Mouse (Mus musculus) testis, postnatal 14 days (tissue): ENCODE results near the gene D7Ertd443e.

Experiments
- DNase-seq: peaks from one replicate; pipeline ENCODE4 v3.0.0; 2021; ENCODE audit warnings: low spot score

The D7Ertd443e gene

DNA sequence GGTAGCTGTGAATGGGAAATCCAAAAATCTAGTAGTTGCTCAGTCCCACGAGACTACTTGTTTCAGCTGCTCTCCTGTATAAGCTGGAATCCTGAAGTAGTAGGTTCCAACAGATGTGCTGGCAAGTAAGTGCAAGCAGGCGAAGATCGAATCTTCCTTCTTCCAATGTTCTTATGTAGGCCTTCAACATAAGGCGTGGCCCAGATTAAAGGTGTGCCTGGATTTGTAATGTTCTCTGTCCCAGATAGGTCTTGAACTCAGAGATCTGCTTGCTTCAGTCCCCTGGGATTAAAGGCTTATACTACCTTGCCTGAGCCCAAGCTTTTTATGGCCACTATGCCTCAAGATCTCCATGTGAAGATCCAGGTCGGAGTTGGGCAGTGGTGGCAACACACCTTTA is at the start of gene D7Ertd443e:
TSS of gene D7Ertd443e (minus strand) at position 101 of the 400 bp plus-strand sequence.
- DNase-seq = no peak

DNA sequence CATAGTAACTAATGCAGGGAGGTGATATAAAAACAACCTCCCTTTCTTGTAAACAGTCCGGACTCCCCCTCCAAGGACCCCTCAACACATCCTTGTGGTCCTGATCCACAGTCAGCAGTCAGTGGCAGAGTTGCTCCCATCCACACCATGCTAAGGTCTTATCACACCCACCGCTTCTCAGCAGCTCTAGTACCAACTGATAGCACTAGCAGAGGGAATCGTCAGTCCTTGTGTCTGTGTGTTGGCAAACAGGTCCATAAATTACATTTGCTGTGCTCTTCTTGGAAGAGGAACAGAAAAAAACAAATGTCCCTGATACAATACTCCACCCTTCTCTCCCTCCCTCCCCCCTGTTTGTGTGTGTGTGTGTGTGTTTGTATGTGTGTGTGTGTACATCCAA is 46.2 kb upstream of the D7Ertd443e start:
- no peak for DNase-seq

DNA sequence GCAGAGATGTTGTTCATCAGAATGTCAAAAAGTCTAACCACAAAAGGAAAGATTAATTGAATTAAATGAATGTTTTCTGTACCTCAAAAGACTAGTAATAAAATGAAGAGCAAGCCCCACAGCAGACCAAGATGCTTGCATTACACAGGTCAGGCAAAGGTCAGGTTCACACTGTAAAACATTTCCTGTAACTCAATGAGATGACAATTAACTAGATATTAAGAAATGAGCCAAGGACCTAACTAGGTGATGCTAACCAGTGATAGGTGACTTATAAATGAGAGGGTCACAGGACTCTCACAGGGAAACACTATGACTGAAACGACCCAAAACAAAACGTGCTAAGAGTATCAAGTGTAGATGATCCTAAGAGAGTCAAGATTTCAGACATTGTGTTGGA is 43.2 kb upstream of the D7Ertd443e start:
- DNase-seq = no peak

DNA sequence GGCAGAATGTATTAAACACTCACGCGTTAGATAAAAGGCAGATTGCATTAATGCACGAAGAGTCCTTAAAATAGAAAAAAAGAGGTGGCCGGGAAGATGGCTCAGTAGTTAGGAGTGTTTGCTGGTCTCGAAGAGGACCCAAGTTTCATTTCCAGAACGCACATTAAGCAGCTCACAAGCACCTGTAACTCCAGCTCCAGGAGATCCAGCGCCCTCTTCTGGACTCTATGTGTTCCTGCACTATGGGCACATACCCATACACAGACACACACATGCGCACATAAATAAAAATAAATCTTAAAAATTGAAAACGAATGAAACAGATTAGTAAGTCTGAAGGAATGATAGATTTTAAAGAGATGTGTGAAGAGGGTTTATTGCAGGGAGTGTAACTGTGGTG is 29.6 kb upstream of the D7Ertd443e start:
- peak; percentile 15 for DNase-seq

DNA sequence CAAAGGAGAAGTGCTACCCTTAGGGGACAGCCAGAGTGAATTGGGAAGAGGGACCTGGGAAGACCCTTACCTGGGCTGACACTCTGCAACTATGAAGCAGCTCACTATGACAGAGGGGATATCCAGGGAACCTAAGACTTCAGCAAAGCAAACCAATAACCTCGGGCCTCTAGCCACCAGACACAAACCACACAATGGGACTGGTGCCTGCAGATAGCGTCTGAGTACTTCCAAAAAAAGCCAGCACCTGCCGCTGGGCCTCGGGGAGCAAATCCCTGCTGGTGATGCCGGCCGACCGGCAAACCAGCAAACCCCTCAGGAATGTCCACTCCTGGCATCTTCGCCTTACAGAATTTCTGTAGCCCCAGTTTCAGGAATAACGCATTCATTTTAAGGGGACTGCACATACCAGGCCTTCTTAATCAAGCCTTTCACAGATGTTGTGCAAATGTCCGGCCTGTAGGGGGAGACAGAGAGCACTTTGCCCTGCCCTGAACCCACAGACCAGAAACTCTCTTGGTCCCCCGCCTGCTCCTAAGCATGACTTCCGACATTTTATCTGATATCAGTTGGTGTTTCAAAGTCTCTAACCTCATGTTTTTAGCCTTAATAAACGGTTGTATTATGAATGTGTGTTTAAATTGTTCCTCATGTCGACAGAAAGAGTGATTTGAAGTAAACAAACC is 28.7 kb upstream of the D7Ertd443e start:
- DNase-seq = peak; percentile 59

DNA sequence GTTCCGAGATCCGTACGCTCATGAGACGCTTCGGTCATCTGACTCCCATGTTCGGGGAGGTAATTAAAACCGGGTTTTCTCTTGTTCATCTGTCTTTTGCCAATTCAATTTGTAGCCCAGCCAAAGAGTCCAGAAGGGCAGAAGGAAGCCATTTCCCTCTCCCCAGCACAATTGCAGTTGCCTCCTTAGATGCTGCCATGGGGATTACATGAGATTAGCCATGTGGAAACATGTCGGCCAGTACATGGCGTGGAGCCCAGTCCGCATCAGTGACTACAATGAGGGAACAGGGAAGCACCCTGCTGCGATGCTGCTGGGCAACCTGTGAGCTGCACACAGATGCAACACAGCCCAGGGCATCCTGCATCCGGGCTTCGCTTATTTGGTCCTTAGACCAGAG is 23.2 kb upstream of the D7Ertd443e start:
- DNase-seq = no peak

DNA sequence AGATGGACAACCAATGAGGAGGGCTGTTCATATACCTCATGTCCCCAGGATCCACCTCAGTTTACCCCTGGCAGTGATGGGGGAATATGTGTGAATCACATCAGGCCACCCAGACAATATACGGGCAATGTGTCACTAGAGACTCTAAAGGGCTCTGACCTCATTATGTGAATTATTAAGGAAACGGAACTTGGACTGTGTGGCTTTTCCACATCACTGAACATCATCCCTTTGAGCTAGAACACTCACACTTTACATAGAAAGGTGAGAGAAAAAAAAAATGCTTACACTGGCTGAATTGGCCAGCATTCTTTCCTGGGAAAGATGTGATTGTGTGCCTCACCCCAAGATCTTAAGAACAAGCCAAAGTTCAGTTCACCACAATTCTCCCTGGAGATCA is 15.3 kb upstream of the D7Ertd443e start:
- DNase-seq = no peak

DNA sequence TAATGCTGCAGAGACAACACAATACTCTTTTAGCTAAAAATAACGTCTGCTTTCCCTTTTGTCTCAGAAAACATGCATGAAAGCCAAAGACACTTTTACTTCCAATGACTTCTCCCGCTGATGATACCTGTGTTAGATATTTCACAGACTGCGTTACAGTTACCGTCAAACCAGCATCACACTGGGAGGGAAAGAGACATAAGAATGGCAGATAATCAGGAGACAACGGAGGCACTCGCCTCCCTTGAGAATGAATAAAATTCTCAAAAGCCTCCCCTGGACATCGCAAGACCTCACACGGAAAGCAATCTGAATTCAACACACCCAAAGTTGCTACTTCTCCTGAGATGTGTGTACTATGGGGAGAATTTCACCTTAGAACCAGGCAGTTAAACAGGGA is 11.3 kb upstream of the D7Ertd443e start:
- DNase-seq = no peak

DNA sequence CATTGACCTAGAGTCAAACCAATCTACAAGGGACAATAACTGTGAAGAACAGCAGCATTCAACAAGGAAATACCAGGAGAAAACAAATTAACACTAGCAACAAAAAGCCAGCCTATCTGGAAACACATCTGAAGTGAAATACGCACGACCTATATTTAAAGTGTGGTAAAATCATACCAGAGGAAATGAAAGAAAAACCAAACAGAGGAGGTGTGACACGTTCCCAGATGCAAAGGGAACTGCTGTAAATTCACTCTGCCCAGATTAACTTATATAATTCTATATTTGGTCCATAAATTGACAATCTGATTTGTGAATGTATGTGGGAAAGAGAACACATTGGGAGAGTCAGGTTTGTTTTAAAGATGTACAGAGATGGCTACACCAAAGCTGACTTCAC is 2.7 kb downstream of the D7Ertd443e start:
- DNase-seq = no peak

DNA sequence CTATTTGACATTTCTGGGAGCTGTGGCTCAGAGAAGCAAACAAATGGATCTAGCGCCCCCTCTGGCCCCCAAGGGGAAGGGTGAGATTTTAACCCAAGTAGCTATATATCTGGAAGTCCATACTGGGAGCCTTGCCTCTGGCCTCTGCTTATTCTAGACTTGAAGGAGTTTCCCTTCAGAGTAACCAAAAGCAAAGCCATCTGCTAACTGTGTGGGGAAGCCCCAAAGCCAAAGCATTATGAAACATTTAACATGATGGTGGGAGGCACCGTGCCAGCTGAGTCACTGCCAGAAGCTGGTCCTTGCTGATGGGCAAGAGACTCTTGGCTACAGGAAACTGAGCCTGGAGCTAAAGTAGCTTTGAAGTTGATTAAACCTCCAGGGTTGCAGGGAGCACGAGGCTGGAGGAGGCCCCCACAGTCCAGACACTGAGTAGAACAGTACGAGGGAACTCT is 4.0 kb downstream of the D7Ertd443e start:
- DNase-seq = peak; percentile 44

DNA sequence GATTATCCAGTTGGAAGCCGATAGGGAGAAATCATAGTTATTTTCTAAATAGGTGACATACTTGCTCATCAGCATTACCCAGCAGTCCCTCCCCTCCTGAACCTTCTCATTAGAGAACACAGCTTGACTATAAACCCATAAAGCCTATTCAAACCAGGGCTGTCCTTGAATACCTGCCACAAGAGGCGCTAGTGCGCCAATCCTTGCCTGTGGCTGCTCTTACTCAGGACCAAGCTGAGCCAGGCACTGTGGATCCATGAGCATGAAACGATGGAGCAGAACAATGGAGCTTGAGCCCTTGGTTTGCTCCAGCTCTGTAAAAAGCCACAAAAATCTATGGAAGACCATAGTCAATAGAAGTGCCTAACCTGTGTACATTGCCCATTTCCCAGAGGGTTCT is 7.2 kb downstream of the D7Ertd443e start:
- no peak for DNase-seq

DNA sequence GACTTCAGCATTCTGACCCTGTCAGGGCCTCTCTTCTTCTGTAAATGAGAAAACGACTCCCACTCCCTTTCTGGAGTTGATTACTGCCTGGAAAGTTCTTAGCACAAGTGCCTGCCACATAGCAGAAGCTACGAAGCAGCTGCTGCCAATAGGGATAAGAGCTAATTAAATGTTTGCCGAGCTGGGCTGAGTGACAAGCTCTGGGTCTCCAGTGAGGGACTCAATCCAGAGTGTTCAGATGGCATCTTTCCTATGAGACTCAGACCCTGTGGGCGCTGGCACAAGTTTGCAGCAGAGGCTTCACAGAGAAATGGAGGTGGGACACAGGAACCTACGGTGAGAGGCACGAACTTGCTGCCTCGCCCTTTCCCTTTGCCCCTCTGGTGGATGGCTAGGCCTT is 8.7 kb downstream of the D7Ertd443e start:
- no peak for DNase-seq

DNA sequence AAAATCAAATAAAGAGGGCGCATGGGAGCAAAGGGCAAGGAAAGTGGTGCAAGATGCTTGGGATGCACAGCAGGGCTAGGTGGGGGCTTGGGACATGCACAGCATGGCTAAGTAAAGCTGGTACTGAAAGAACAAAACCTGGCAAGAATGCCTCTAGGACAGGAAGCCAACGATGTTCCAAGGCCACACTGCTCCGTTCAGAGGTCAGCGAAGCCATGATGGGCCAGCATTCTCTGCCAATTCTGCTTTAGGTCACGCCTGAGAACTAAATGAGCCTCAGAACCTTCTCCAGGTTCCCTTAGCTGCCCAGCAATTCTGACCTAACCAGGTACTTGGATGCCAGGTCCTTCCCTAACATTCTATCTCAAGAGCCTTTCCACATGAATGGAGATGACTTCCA is 13.2 kb downstream of the D7Ertd443e start:
- no peak for DNase-seq

DNA sequence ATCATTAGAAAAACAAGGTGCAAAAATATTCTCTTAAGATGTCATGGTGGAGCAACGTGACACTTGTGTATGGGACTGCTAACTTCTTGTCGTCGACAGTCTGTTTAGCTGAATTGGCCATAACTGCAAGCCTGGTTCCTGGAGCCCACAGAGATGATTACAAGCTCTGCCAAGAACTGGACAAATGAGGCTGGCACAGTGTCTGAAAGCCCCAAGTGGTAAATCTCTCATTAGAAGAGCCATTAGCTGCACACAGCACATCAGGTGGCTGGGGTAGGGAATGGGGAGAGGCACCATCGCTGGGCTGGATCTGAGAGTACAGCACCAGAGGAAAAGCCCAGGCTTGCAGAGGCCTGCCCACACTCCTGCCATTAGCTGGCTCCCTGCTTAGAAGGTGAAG is 16.2 kb downstream of the D7Ertd443e start:
- no peak for DNase-seq

DNA sequence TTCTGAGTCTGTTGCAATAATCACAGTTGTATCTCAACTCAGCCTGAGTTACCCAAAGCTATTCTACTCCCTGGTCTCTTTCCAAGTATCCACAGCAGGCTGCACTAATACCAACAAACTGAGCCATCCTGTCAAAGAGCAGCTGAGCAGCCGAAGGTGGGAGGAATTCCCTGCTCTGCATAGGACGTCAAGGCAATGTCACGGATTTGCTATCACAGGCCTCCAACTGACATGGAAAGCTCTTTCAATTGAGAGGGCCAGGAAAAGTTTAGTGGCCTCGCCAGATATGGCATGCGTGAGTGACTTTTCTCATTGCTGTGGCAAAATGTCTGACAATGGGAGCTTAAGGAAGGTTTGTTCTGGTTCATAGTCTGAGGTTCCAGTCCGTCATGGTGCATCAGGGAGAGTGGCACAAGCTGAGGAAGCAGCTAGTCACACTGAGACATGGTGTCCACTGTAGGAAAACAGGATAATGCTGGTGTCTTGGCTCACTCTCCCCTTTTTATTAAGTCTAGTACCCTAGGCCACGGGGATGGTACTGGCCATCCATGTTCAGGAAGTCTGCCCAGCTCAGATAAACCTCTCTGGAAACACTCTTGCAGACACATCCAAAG is 23.1 kb downstream of the D7Ertd443e start:
- no peak for DNase-seq

DNA sequence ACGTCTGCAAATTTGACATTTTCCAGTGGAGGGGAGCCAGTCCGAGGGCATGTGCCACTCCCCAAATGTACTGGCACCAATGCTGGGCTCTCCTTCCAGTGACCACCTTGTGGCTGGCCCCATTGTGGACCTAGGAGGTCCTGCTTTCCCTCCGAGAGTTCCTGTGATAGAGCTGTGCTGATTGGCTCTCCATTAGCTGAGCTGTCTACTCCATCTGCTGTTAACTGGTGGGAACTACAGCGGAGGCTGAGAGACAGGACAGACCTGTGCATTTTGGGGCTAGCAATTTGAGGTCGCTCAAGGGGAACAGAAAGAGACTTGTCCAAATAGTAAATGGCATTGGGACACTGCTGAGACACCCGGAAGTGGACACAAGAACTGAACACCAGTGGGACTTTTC is 36.6 kb downstream of the D7Ertd443e start:
- peak; percentile 11 for DNase-seq

DNA sequence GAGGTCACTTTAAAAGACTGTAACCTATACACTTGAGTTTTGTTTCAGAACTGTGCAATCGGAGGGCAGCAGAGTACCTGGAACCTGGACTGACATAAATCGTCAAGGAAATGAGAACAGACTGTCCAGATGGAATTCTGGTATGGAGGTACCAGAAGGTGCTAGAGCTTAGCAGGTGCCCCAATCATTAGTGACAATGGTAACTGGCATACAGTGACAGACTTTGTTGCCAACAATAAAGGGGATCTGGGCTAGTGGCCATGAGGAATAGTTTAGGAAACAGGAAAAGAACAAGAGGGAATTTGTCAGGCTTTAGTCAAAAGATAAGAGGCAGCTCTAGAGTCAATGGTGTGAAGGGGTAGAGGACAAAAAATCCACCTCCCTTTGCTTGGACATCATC is 43.3 kb downstream of the D7Ertd443e start:
- no peak for DNase-seq

DNA sequence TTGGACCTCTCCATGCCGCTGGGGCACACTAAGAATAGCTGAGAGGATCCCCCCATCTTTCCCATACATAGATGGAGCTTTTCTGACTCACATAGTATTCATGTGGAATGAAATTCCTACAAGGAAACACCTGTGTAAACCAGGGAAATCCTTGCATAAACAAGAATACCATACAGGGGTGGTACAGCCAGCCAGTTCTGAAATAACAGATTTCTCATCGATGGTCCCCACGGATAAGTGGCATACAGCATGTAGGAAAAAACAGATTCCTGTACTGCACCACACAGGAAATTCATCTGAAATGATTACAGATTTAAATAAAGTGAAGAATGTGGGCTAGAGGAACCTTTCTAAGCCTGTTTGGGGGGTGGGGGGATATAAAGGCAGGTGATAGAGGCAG is 49.5 kb downstream of the D7Ertd443e start:
- DNase-seq = no peak

DNA sequence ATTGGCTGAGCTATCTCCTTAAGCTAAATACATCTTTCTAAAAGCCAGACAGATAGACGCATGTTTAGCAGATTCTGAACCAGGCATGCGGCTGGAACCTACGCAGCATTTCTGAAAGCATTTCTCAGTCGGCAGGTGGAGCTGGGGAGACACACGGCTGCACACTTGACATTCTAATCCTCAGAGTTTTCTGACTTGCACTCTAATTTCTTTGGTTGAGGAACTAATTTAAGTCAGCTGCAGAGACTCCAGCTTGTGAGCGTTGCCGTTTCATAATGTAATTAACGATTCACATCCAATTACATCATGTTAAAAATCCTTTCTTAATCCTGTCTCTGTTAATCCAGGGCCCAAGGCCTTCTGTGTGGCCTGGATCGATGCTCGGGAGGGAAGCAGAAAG is 64.5 kb downstream of the D7Ertd443e start:
- no peak for DNase-seq

DNA sequence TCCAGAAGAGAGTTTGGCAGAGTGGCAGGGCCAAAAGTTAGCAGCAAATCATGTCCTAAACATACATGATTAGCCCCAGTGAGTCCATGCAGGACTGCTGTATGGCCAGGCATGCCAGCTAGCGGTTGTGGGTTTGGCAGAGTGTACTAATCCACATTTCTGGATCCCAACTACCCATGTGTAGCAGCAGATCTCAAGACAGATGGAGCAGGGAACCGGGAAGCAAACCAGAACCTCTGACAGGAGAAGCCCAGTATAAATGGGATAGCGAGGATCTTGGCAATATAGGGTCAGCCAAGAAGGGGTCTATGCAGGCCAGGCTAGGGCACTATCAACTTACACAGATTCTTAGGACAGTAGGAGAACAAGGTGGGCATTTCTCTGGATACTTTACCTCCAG is 83.4 kb downstream of the D7Ertd443e start:
- DNase-seq = no peak

DNA sequence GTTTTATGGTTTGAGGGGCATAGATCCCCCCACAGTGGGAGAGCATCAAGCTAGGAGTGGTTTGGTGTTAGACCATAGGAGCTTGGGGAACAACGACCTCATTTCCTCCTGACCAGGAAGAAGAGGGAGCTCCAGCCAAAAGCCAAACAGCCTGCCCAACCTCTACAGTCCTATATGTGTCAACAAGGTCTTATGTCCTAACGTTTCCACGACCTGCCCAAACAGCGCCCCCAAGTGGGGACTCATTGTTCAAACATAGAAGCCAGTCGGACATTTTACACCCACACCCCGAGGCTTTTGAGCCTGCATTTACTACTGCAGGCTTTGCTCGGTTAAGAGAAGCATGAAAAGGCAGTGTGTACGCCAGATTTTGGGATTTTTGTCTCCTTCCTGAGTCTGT is 84.2 kb downstream of the D7Ertd443e start:
- DNase-seq = peak; percentile 7

DNA sequence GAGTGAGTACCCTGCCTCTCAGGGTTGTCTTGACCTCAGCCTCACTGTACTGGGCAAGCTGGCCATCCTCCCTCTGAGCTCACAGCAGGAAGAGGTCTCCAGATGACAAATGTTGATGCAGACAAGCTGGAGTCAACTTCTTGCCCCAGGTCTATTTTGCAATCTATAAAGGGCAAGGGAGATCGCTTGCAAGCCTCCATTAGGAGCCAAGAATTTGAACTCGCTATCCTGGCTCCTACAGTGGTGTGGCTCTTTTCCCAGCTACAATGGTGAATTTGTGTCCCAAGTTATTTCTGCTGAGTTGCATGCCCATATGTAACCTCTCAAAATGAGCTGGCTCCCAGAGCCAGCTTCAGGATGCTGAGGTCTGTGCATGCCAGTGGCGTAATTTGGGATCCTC is 92.7 kb downstream of the D7Ertd443e start:
- DNase-seq = no peak

DNA sequence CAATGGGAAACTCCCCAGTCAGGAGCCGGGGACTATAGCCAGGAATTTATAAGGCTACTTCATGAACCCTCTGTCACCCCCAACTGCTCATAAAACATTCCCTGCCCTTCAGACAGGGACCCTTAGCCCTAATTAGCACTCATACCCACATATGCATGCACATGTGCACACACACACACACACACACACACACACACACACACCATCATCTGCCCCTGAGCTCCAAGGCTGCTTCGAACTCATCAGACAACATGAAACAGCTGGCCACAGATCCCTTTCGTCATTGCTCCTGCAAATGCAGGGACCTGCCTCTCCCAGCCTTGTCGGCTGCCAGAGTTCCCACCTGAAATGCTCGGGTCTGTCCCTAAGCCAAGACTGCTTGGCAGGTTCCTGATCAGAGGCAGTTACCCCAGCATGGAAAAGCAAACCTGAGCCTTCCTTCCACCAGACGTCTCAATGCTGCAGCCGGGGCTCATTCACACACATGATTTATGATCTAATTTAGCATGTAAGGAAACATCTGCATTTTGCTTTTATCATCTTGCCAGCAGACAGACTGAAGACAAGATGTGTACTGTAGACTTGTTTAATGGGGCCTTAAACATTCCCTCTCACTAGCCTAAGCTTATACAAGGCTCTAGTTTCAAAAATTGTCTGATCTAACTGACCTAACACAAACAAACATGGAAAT is 95.7 kb downstream of the D7Ertd443e start:
- DNase-seq = no peak
